Mouse (Mus musculus): ENCODE measurements at regions not wholly inside any gene's neighbourhood (a gene's known extent, or its start where the extent isn't known, plus 50 kb on each side); places are given as distances from the start of the nearest gene placed in this dataset.

DNA sequence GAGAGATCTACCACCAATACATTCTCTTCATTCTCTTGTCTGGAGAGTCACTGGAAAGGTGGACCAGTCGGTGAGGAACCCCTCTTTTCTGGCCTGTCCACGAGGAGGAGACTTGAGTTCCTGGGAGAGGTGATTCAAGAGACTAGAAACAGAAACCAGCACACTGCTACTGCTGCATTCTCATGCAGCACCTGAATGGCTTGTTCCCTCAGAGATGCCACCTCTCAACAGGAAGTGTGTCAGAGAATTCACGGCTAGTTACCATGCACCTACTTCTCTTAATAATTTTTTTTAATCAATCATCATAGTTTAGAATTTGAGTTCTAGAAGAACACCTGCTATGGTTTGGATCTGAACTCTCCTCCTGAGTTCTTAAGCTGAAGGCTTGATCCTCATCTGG lies 52.0 kb upstream of the Dynlrb2 start:
- no peak for DNase-seq (ENCODE audit: low spot score)

DNA sequence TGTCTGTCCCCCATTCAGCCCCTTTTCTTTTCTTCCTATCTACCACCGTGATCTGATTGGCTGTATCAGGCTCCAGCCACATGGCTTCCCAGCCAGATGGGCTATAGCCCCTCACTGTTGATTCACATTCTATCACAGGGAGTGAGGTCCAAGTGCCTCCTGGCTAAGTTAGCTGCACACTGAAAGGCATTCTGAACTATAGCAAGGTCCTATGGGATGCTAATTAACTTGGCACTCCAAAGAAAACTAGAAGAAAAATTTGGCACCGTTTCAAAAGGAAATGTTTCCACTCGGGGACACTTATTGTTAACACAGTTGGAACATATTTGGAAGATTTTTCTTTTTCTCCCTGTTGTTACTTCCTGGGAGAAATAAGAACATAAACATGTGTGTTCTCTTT lies 53.4 kb upstream of the Dynlrb2 start:
- no peak for DNase-seq (ENCODE audit: low spot score)

DNA sequence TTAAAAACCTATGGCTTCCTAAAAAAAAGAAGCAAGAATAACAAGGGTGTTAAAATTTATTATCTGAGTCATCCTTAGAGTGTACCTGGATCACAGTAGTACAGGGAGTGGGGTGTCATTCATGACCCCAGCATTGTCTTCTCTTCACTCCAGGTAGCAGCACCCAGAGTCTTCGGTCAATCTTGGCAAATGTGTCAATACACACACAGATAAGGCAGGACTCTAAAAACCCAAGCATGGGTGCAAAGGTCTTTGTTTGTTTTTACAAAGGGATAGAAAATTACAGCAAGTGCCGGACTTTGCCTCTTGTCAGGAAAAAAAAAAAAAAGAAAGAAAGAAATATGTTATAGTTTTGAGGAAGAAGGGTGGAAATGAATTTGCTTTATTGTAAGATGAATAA lies 57.3 kb upstream of the Dynlrb2 start:
- no peak for DNase-seq (ENCODE audit: low spot score)

DNA sequence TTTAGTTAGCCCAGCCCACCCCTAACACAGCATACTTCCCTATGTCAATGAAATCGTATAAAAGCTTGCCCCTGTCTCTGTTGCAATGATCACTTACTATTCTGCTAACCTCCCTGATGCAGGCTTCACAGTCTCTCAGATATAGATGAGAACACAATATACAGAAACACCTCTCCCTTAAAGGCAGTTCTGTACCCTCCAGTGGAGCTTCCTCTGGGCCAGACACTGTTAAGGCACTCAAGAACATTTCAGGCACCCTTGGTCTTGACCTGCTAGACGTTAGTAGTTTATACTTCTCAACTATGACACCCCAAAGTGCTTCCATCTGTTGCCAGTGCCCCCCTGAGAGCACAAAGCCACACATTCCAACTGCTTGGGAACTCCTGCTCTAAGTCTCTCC lies 61.9 kb upstream of the Dynlrb2 start:
- no peak for DNase-seq (ENCODE audit: low spot score)

DNA sequence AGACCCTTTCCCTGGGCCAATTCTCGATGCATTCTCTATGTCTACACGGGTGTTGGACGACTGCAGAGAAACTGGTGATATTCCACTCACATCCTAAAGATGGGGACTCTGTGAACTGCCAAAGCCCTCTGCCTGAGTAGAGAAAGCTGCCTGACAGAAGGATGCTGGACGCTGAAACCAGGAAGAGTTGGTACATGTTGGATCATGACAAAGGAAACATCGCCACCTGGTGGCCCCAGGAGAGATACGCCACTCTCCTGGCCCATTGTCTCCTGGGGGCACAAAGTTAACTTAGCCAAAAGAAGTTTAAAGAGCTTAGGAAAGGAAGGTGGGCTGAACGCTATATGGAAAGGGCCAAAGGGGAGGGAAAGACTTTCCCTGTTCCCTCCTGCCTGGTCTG lies 65.9 kb upstream of the Dynlrb2 start:
- peak; percentile 89 for DNase-seq (ENCODE audit: low spot score)

DNA sequence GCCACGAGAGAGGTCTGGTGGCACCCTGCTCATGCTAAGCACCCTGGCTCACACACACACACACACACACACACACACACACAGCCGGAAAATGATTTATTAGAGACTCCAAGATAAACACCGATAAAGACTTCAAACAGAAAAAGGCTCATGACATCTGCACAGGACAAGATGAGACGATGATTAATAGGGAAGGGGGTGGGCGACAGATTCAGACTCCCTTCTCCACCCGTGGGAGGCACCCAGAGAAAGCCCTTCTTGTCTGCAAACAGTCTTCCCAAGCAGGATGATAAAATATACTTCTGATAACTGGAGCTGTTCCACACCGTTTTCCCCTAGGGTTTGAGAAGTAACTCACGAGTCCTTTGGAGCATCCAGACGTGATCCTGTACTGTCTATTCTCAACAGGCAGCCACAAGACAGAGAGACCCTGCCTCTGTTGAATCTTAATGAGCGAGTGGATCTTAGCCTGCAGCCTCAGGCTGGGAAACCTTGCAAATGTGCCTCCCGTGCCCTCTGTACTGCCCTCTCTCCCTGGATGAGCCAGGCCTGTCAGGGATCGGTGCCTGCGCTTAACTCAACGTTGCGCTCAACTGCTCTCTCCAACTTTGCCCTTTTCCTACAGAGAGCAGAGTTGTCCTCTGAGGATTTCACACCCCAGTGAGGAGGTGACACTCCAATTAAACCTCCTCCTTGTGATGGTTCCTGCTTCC lies 69.3 kb upstream of the Dynlrb2 start:
- DNase-seq (ENCODE audit: low spot score) = peak; percentile 26

DNA sequence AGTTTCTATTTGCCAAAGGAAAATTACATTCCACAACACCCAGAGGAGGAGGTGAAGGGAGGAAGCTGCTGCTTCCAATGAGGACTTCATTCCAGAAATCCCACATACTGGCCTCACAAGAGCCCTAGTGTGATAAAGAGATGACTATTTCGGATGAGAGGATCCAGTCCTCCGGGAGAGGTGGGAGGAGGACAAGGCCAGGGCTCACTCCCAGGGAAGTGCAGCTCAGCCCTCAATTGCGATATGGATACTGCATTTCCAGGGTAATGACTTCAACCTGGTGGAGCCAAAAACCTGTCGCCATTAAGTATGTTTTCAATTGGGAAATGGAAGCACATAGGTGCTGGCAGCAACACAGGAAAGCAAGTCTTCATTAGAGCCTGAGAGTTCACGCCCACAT lies 74.7 kb upstream of the Dynlrb2 start:
- no peak for DNase-seq (ENCODE audit: low spot score)

DNA sequence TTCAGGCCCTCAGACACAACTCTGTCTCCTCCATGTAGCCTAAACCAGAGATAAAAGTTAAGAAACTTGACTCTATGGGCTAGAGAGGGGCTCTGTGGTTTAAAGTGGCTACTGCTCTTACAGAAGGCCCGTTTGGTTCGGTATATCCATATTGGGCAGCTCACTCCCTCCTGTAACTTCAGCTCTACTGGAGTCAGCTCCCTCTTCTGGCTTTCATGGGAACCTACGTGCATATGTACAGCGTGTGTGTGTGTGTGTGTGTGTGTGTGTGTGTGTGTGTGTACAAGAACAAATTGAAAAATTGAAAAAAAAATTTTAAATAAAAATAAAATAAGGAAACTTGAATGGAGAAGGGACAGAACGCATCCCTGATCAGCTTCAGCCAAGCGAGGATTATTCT lies 75.1 kb upstream of the Dynlrb2 start:
- DNase-seq (ENCODE audit: low spot score) = no peak

DNA sequence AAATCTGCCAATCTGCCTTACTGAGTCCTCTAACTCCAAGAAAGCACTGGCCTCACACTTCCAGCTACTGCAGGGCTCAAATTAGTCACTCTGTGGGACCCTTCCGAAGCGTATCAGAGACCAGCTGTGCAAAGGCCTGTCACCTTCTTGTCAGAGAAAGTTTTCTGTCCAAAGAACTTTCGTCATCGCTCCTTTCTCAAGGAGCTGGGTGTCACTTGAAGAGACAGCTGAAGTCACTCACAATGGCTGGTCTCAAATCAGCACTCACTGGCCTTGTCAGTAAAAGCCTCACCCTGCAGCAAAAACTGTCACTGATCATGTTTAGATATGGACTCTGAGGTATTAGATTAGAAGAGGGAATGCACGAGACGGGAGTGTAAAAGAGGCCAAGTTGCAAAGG lies 81.9 kb upstream of the Dynlrb2 start:
- no peak for DNase-seq (ENCODE audit: low spot score)

DNA sequence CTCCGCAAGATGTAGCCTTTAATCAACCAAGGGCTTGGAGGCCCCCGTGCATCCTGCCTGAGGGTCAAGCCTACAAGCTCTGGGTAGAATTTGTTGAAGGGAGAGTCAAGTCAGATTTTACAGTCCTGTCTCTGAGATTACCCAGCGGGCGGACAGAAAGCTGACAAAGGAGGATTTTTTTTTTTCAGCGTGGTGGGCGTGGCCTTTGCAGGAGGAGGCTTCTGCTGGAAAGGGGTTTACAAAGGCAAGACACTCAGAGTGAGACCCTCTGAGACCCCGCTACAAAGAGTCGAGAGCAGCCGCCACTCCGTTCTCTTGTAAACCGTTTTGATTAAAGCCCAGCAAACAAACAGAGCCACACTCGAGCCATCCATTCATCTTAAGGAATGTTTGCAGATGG lies 92.1 kb upstream of the Dynlrb2 start:
- DNase-seq (ENCODE audit: low spot score) = peak; percentile 39

DNA sequence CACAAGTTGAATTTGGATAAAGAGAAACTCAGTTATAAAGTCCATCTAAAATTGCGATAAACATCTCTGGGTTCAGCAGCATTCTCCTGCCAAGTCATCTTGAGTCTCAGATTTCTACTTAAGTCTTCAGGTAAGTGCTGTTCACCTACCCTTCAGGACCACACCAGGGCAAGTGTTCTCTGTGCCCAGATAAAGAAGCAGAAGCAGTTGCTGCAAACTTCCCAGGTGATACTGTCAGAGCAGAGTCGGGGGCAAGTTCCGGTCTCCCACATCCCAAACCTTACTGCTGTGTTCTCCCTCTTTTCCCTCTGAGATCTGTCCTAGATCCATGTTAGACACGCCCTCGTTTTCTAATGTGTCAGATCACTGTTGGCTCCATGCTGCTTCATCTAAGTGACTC lies 94.7 kb upstream of the Dynlrb2 start:
- DNase-seq (ENCODE audit: low spot score) = no peak

DNA sequence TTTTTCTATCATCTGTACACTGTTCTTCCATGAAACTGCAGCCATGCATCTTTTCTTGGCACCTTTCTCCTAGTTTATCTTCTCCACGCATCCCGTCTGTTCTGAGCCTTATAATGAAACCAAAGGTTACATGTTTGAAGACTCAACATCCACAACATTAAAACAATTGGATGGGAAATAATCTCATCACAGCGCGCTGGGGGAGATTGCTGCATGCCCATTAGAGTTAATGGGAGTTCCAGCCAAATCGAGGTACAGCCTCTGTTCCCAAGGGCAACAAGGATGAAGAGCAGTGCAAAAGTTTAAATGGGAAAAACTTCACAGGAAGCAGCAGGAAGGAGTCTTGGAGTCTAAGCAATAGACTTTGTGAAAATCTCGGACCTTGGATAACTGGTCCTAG lies 95.8 kb upstream of the Dynlrb2 start:
- DNase-seq (ENCODE audit: low spot score) = no peak

DNA sequence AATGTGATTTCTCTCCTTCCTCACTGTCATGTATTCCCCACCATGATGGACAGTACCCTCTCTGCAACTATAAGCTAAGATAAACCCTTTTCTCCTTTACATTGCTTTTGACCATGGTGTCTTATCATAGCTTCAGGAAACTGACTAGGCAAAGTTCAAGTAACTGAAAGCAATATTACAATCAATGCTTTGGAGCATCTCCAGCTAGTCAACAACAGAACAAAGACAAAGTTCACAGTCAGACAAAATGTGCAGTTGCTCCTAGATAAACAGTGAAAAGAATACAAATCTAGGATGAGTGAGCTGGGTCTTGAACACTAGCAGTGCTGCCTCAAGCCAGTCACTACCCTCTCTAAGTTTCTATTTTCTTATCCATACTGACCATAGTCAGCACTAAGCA lies 100.2 kb upstream of the Dynlrb2 start:
- DNase-seq (ENCODE audit: low spot score) = no peak

DNA sequence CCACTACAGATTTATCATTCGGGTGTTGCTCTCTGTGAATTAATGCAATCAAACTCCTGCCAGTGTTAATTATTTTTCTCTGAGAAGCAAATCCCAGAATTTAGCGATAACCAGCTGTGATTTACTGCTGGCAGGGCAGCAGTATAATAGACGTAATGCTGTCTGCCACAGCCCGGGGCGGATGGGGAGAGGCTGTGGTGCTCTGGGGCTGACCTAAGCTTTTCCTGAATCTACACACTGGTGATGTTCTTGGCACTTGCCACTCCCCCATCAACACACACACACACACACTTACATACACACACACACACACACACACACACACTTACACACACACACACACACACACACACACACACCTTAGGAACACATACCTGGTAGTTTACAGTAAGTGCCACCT lies 101.4 kb upstream of the Dynlrb2 start:
- no peak for DNase-seq (ENCODE audit: low spot score)

DNA sequence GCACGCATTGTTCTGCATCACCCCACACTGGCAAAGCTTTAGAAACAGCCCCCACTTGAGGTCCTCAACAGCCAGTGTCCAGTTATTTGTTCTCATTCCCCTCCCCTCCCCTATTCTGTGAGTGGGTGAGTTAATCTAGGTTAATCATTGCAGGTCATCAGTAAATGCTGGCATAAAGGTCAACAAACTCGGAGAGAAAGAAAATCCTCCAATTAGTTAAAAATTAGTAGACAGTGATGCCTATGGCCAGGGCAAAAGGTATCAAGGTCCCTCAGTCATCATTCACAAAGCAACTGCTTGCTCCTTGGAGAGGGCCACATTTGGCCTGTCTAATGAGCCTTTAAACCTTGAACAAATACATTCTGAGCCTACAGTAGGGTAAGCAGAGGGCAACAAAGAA lies 105.3 kb upstream of the Dynlrb2 start:
- no peak for DNase-seq (ENCODE audit: low spot score)

DNA sequence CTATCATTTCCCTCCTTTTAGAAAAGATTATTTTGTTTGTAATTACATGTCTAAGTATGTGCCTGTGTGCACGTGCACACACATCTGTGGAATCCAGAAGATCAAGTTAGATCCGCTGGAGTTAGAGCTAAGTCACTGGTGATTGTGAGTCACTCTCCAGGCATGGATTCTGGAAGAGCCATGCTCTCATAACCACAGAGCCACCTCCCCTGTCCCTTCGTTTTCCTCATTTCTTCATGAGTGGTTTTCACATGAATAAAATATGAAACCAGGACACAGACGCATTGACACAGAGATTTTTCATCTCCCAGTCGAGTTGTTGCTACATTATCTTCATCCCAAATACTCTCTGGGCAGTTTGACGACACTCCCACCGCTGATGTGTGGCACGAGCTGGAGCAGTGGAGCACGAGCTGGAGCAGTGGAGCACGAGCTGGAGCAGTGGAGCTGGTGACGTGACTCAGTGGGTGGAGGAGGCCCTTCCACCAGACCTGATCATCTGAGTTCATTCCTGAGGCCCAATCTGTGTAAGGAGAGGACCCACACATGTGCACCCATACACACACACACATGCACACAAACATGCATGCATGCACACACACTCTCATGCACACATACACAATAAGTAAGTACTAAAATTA lies 106.1 kb upstream of the Dynlrb2 start:
- no peak for DNase-seq (ENCODE audit: low spot score)

DNA sequence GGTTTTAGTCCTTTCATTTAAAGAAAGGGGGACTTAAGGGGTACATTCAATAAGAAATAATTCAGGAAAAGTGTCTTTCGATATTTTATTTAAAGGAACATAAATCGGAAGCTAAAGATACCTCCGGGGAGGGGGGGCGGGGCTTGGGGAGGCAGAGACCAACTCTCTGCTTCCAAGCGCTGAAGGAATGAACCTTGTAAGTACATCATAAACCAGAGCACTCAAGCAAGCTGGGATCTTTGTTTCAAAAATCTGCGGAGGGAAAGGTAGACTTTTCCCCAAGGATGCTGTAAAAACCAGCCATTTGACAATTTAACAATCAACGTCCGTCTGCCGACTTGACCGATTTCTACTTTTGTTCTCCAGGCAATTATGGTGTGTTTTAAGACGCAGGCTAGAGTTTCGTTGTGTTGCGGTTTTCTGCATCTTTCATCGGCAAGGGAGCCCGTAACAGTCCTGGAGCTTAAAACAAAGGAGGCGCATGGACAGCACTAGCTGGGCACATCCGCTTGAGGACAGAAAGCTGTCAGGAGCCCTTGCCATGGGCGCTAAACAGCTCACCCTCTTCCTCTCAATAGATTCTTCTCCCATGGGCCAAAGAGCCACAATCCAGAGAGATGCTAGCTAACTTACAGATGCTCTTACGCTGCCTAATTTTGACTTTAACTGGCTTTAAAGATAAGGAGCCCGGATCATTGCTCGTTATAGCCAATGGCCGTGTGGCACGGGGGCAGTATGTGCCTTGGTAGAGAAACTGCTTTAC lies 119.4 kb upstream of the Dynlrb2 start:
- DNase-seq (ENCODE audit: low spot score) = no peak

DNA sequence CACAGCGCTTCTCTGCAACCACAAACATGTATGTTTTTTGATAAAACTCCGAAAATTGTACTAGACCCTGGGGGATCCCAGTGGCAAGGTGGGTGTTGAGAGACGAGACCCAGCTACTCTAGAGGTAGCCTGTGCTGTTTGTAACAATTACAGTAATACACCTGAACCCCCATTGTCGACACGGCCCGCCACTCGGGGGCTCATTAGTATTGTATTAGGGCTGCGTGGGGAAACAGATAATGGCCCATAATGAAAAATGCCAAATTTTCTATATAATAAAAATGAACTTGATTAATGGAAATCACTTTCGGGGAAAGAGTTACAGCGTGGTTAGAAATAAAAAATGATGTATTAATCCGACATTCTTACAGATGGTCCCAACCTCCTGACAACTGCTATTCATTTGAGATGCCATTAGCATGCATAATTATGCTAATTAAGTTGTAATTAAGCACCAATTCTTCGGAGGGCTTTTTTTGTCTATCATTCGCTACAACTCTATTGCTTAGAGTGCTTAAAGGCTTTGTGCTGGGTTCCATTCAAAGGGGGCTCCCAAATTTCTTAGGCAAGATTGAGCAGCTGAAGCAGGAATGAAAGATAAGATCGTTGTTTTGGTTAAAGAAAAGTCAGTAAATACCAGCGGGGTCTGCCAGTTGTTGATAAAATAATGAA lies 120.2 kb upstream of the Dynlrb2 start:
- no peak for DNase-seq (ENCODE audit: low spot score)

DNA sequence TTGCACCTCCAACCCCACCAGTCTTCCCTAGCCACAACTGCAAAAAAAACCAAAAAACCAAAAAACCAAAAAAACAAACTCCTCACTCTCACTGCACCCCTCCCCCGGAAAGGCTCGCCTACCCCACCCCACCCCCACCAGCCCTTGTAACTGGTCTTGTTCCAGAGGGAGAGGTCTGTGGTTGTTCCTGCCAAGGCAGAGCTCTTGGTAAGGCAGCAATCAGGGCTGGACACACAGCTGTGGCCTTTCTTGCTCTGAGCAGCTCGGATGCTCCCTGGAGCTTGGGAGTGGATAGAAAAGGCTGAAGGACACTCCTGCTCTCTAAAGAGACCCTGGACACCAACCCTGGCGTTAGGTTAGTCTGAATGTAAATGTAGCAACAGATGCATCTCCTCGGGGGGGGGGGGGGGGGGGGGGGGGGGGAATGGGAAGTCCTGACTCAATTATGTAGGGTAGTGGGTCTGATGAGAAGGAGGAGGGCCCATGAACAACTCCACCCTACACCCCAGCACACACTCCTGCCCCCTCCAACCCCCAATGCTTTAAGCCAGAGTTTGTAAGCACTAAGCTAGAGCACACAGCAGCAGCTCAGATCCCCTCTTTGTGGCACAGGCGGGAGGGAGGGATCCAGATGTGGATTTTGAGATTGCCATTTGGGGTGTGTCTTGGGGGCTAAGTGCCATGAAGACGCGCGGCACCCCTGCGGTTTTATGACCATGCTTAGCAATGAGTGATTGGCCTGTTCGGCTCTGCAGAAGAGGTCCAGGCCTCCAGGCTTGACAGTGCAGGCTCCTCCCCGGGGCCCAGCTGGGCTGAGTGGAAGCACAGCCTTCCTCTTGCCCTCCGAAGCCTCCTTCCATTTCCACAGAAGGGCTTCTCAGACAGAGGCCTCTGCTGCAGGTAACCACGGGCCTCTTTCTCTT lies 121.0 kb upstream of the Dynlrb2 start:
- DNase-seq (ENCODE audit: low spot score) = peak; percentile 66

DNA sequence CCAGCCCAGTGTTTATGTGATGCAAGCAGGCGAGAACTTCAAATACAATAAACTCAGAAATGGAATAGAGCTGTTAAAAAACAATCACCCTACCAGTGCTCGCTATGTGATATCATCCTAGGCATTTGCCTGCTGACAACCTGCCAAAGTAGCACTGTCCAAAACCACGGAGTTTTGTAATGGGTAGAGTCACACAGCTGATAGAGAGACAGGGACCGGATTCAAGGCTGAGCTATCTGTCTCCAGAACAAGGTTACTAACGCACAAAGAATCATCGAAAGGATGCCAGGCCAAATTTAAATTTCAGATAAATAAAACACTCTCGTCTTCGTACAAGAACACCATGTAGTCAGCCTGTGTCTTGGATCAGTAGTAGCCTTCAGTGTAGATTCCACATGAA lies 121.7 kb upstream of the Dynlrb2 start:
- no peak for DNase-seq (ENCODE audit: low spot score)

DNA sequence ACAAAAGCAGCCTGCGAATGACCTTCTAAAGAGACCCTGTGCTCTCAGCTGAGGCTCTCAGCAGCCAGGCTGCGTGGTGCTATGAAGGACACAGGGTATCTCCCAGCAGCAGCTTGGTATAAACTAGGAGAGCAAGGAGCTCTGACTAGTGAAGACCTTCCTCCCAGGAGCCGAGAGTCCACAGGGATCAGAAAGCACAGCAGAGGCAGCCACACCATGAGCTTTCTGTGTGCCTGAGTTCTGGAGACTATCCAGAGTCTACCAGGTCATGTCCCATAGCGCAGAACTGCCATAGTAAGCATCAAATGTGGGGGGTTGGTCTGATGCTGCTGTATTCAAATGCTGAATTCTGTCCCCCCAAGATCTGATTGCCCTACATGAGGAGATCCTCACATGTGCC lies 124.2 kb upstream of the Dynlrb2 start:
- no peak for DNase-seq (ENCODE audit: low spot score)

DNA sequence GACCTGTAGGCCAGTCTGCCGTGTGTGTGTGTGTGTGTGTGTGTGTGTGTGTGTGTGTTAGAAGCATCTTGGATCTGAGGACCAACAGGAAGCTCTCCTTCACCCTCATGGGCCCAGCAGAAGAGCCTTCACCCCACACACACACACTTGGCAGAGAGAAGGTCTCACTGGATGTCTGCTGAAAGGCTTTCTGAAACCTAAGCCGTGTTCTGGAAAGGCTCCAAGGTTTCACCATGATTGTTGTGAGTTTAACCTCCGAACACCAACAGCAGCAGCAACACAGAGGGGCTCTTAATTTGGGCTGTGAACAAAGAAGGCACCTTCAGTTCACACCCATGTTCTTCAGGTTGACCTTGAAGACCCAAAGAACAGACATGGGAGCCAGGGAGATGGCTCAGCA lies 124.9 kb upstream of the Dynlrb2 start:
- no peak for DNase-seq (ENCODE audit: low spot score)

Data from embryo, embryonic 10 days (tissue).